Mouse (Mus musculus): ENCODE data around the gene Fkbp14.
A peak's percentile ranks its signal among the peaks of the same experiment; 100 is the strongest.

Gene Fkbp14

DNA sequence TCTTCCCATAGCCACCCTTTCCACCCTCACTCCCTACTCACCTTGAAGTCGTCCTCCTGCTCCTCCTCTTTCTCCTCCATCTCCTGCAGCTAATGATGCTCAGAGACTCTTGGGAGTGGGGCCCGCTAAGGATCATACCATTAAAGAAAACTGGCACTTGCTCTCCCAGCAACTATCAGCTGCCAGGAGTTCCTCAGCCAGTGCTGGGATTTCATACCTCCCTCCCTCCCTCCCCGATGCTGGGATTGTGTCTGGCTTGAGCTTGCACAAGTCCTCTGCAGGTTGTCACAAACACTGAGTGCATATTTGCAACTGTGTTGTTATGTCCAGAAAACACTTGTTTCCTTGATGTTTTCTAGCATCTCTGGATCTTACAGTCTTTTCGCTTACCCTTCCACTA, at the start of gene Fkbp14:
TSS of gene Fkbp14 (minus strand) at position 101 of the 400 bp plus-strand sequence.
- DNase-seq: no peak

GRCm38 (mm10) chr6:54643181-54643580, 46.1 kb upstream of the Fkbp14 start:
- no peak for DNase-seq

DNA sequence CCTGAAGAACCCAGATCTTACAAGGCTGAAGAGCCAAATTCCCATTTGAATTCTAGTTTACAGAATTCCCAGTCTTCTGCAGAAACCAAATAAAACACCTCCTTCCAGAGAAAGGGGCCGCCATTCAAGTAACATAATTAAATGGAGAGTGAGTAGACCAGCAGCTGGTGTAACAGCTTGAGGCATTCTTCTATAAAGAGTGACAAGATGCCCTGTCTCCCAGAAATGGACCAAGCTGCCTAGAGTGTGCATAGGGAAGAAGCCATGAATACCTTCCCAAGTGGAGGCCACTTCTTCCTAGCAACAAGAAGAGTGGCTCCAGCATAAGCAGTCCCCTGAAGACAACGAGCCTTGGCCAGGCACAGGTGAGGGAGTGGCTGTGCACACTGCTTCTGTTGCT, 44.8 kb upstream of the Fkbp14 start:
- DNase-seq: no peak

GRCm38 (mm10) chr6:54639877-54640276, 42.8 kb upstream of the Fkbp14 start:
- DNase-seq: no peak

- DNase-seq: peak; percentile 19 to 46
These were observed 34.4 kb upstream of the Fkbp14 start for GRCm38 (mm10) chr6:54631462-54631861.

GRCm38 (mm10) chr6:54629734-54630133, 32.6 kb upstream of the Fkbp14 start:
- DNase-seq: peak; percentile 37 to 61

GRCm38 (mm10) chr6:54628381-54628780, 31.3 kb upstream of the Fkbp14 start:
- no peak for DNase-seq

- DNase-seq: no peak
These were observed 23.2 kb upstream of the Fkbp14 start for GRCm38 (mm10) chr6:54620357-54620756.

- DNase-seq: no peak
These were observed 22.4 kb upstream of the Fkbp14 start for GRCm38 (mm10) chr6:54619530-54619929.

GRCm38 (mm10) chr6:54617363-54617762, 20.3 kb upstream of the Fkbp14 start:
- no peak for DNase-seq

GRCm38 (mm10) chr6:54606241-54606640, 9.1 kb upstream of the Fkbp14 start:
- no peak for DNase-seq

DNA sequence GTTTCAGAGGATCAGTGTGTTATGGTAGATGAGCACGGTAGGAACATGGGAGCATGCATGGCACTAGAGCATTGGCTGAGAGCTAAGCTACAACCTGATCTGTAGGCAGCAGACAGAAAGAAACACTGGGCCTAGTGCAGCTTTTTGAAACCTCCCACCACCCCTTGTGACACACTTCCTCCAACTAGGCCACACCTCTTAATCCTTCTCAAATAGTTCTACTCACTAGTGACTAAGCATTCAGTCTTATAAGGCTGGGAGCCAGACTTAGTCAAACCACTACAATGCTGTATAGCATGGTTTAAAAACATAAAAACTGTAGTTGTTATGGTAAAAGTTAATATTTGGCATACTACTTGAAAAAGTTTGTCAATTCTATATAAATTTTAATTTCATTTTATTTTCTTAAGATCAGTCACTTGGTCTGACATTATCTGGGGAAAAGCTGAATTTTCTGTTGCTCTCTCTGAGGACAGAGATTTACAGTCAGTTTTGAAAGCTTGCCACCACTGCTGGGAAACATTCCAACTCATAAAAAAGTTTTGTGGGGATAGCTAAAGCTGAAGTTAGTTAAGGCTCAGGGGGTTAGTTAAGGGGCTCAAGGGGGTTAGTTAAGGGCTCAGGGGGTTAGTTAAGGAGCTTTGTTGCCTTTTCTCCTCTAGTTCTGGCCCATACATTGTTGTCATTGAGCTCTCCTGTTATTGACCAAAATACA, 7.0 kb upstream of the Fkbp14 start:
- DNase-seq: no peak

- DNase-seq: no peak
These were observed 5.8 kb upstream of the Fkbp14 start for GRCm38 (mm10) chr6:54602891-54603290.

DNA sequence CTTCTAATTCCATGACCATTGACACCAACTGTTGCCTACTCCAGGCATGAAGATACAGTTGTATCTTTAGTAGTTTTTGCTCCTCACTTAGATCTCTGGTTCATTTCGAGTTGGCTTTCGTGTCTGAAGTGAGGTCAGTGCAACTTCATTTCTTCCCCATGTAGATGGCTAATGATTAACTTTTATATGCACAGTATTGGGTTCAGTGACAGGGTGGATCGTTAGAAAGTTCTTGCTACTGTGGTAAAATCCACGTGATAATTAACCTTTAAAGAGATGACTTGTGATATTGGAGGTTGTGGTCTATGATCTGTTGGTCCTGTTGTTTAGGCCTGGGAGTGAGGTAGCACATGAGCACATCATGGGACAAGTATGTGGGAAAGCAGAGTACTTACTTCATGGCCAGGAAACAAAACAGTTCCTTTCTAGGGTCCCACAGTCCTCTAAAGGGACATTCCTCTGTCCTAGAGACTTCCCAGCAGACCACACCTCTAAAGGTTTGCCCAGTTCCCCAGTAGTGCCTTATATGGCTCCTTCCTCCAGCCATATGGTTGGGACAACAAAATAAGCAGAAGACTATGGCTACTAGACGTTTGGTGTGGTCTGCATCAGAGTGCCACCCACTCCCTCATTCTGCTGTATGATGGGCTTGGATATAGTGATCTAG, 3.7 kb upstream of the Fkbp14 start:
- no peak for DNase-seq

- DNase-seq: no peak
These were observed 603 bp upstream of the Fkbp14 start for GRCm38 (mm10) chr6:54597711-54598110.

DNA sequence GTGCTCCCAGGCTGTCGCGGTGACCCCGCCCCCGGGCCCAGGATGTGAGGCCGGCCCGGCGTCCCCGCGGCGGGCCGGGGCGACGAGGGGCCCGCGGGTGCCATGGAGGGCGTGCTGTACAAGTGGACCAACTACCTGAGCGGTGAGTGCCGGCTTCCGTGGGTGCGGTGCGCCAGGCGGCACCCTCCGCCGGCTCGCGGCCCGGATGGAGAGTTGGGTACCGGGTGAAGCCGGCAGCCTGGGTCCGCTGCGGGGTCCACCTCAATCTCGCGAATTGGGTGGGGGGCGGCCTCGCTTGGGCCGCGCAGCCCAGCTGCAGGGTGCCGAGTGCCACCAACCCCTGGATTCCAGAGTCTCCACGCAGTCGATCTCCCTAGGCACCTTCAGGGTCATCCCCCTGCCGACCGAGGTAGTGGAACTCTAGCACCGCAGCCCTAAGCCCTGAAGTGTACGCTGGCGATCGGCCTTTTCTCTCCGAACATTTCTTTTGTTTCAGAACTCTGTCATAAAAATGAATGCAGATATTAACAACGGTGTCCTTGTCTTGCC, 1.7 kb downstream of the Fkbp14 start:
- no peak for DNase-seq

DNA sequence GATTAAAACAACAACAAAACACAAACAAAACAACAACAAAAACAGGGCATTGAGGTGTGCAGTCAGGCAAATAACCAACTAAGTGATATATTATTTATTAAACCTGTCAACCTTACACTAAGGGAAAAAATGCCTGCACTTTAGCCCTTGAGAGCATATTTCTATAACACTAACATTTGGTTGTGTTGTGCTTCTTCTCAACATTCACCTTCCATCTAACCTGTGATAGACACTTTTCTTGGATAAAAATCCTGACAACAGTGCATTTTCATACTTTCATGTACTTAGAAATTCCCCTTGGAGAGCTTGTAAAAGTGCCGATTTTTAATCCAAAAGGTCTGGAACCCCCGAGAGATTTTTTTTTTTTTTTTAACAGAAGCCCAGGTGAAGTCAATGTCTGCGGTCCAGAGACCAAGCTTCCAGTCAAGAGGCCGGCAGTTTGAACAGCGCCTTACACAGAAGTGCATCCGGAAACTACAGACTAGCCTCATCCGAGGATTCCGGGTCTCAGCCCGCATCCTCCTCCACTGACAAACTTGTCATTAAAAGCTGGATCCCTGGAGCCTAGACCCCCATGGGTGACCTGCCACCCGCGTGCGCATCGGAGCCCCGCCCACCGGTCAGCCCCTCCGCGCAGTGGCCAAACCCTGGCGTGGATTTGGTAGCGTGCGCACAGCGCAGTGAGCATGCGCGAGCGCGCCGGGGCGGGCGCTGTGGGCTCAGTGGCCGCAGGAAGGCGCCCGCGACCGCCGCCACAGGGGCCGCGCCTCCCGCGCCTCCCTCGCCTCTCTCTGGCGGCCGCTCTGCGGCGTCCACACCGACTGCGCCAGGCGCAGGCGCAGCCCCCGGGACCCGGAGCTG, 2.4 kb downstream of the Fkbp14 start, which contains the start of gene Plekha8:
TSS of gene Plekha8 (plus strand) at position 643 of the 861 bp plus-strand sequence.
- DNase-seq: peak; percentile 96 to 98

- no peak for DNase-seq
These were observed 3.2 kb downstream of the Fkbp14 start for GRCm38 (mm10) chr6:54593766-54594468.

- peak; percentile 96 for DNase-seq
These were observed 4.1 kb downstream of the Fkbp14 start for GRCm38 (mm10) chr6:54592938-54593535.

- no peak for DNase-seq
These were observed 5.3 kb downstream of the Fkbp14 start for GRCm38 (mm10) chr6:54591778-54592177.

- no peak for DNase-seq
These were observed 6.4 kb downstream of the Fkbp14 start for GRCm38 (mm10) chr6:54590691-54591090.

DNA sequence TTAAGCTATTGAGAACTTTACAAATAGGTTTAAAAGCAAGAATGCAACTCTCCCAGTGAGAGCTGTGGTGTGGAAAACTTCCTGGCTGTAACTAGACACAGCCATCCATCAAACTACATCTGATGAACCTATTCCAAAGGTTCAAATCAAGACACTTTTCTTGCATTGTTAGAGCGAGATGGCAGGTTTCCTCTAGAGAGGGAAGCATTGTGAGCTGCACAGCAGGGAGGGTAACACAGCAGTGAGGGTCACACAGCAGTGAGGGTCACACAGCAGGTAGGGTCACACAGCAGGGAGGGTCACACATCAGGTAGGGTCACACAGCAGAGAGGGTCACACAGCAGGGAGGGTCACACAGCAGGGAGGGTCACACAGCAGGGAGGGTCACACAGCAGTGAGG, 8.9 kb downstream of the Fkbp14 start:
- no peak for DNase-seq
